8 mouse cellular contexts compared by ENCODE assay signal in genomic region chr15:11971854-11972420, GRCm38 (mm10). TPM values are rescaled to one million over a fixed set of nuclear protein-coding genes. Genes with fewer than 3 reads are reported as not detected.
DNase-seq lines count a peak whose midpoint lies in the region.

No protein-coding gene starts in this region.

- intact Hi-C loops in left cerebral cortex, postnatal 10 days (cut with DNase I) = loop anchor here (5.0 to 10.0 kb wide), 2 partner anchors 295 to 823 kb away; no protein-coding TSS in a partner anchor

- peak; percentile 88 for DNase-seq in ZHBTc4 (ENCODE audit: low read depth, low spot score)
- peak; percentile 75 to 86 for DNase-seq in cerebellum, postnatal 4 days (ENCODE audit: low spot score in 2 of 2)
- DNase-seq in gastrocnemius, postnatal 10 days = peak; percentile 89
- DNase-seq in induced T-regulatory cell, adult 2 months (ENCODE audit: low read depth) = peak; percentile 86
- DNase-seq in left cerebral cortex, postnatal 10 days (ENCODE audit: extremely low spot score in 1 of 2, low spot score in 2 of 2) = peak; percentile 80 to 81
- peak; percentile 88 for DNase-seq in mesoderm, embryonic 11.5 days (ENCODE audit: low read depth, low spot score)
- DNase-seq in right cerebral cortex, postnatal 14 days = peak; percentile 83
- DNase-seq in urinary bladder, postnatal 14 days (ENCODE audit: low spot score) = peak; percentile 83

RNA-seq across cellular contexts. Expression of gene Sub1, which starts 24.8 kb away (rescaled TPM):
- total RNA-seq in gastrocnemius, postnatal 10 days (2021) = 100 to 1,000 TPM; 152 to 153 TPM
- 100 to 1,000 TPM; 308 to 324 TPM for total RNA-seq in left cerebral cortex, postnatal 10 days (2021)

Comparison
In these comparisons a context has a peak if more than half of its experiments do, and no peak if none do; other contexts are left out.
1. Peak in every context shown above with its lines: DNase-seq.